Mouse (Mus musculus): ENCODE data around the gene Zfp385a. TPM values are rescaled to one million over a fixed set of nuclear protein-coding genes. Genes with fewer than 3 reads are reported as not detected.

Gene Zfp385a
- polyA plus RNA-seq, 1 experiment from 2014 or later = 22.9 TPM

DNA sequence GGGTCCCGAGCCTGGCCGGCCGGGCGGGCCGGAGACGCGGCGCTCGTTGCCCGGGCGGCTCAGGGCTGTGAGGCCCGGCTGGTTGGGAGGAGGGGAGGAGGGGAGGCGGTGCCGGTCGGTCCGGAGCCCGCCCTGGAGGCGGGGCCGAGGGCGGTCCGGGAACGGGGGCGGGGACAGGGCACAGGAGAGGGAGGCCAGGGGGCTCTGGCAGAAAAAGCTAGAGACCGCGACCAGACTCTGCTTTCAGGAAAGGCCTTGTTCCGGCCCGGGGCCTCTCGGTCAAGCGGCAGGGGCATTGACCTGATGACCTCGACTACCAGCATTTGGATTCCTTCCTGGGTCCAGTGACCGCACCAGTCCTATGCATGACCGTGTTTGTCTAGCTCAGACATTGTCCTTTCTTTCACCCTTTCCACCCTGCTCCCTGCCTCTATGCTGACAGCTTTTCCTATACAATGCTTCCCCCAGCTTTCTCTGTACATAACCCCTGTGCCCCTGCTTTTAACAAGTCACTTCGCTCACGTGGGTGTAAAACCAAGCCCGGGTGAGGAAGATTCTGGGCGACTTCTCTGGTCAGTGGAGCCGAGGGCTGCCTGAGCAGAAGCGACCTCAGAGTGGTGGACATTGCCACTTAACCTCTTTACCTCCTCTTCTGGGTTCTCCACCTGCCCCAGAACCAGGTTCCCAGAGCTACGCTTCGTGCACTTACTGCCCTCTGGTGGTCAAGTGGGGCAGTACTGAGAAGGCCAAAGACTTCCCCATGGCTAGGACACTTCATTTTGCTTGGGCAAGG is 16.2 kb downstream of the Zfp385a start:
- CTCF ChIA-PET = interaction anchor here (0.6 to 3.0 kb wide), 27 partner anchors 8 to 170 kb away, joined by 3 to 22 read pairs (median 4); partner anchors contain the start of genes Gpr84 and Zfp385a

GRCm38 (mm10) chr15:103323070-103323454 is 16.8 kb downstream of the Zfp385a start:
- no peaks in the 10 kb centered on the region for H3K27me3 ChIP-seq
- ChIA-PET CTCF (interaction anchor here (0.8 to 3.0 kb wide), 17 partner anchors 8 to 142 kb away, joined by 3 to 22 read pairs (median 5); partner anchors contain the start of genes Gpr84 and Zfp385a), POLR2A (interaction anchor here (0.7 kb wide), 1 partner anchor 83 kb away, joined by 3 read pairs; the partner anchor contains the start of genes Cbx5 and Hnrnpa1)
- in situ Hi-C loops (cut with MboI; ENCODE audit: low pct_unique_long_range_greater_than_20kb) = no loop called here
- ATAC-seq (peak; percentile 28), DNase-seq (ENCODE audit: low read depth, low spot score) (no peak)
- TF ChIP-seq CTCF (IDR thresholded peaks at IDR 0.05) = no peak

More for the DNA sequence above, 16.2 kb downstream of the Zfp385a start:
- no peaks in the 10 kb centered on the region for H3K27me3 ChIP-seq
- DNase-seq (ENCODE audit: low read depth, low spot score) (peak; percentile 13), ATAC-seq (peak; percentile 92)
- POLR2A ChIA-PET = interaction anchor here (0.7 kb wide), 1 partner anchor 84 kb away, joined by 3 read pairs; the partner anchor contains the start of genes Cbx5 and Hnrnpa1
- TF ChIP-seq CTCF (IDR thresholded peaks at IDR 0.05) = no peak
- in situ Hi-C loops (cut with MboI; ENCODE audit: low pct_unique_long_range_greater_than_20kb) = no loop called here

GRCm38 (mm10) chr15:103322396-103322795 is 17.5 kb downstream of the Zfp385a start:
- ATAC-seq (no peak), DNase-seq (ENCODE audit: low read depth, low spot score) (no peak)
- CTCF ChIA-PET = interaction anchor here (3.0 kb wide), 1 partner anchor 19 kb away, joined by 22 read pairs; the partner anchor contains the start of gene Zfp385a
- H3K27me3 ChIP-seq = no peaks in the 10 kb centered on the region
- TF ChIP-seq CTCF (IDR thresholded peaks at IDR 0.05) = no peak
- in situ Hi-C loops (cut with MboI; ENCODE audit: low pct_unique_long_range_greater_than_20kb) = no loop called here
- POLR2A ChIA-PET = no interaction called here

GRCm38 (mm10) chr15:103321076-103321475 is 18.8 kb downstream of the Zfp385a start:
- no peaks in the 10 kb centered on the region for H3K27me3 ChIP-seq
- in situ Hi-C loops (cut with MboI; ENCODE audit: low pct_unique_long_range_greater_than_20kb) = no loop called here
- TF ChIP-seq CTCF (IDR thresholded peaks at IDR 0.05) = no peak
- ChIA-PET CTCF (interaction anchor here (0.7 to 1.4 kb wide), 4 partner anchors 10 to 143 kb away, joined by 3 to 6 read pairs (median 4); partner anchors contain the start of gene Gpr84), POLR2A (no interaction called here)
- ATAC-seq (no peak), DNase-seq (ENCODE audit: low read depth, low spot score) (no peak)

- DNase-seq (ENCODE audit: low read depth, low spot score) (peak; percentile 9), ATAC-seq (no peak)
- ChIA-PET CTCF (interaction anchor here (0.6 to 1.2 kb wide), 3 partner anchors 10 to 34 kb away, joined by 3 to 6 read pairs (median 3); no protein-coding TSS in a partner anchor), POLR2A (interaction anchor here (1.1 kb wide), 1 partner anchor 135 kb away, joined by 3 read pairs; no protein-coding TSS in a partner anchor)
- no peaks in the 10 kb centered on the region for H3K27me3 ChIP-seq
- no peak for TF ChIP-seq CTCF (IDR thresholded peaks at IDR 0.05)
- in situ Hi-C loops (cut with MboI; ENCODE audit: low pct_unique_long_range_greater_than_20kb) = loop anchor here (10.0 kb wide), 1 partner anchor 334 kb away; no protein-coding TSS in a partner anchor
Measured at GRCm38 (mm10) chr15:103318201-103318816, 21.6 kb downstream of the Zfp385a start.

GRCm38 (mm10) chr15:103317731-103318130 is 22.2 kb downstream of the Zfp385a start:
- no peak for TF ChIP-seq CTCF (IDR thresholded peaks at IDR 0.05)
- DNase-seq (ENCODE audit: low read depth, low spot score) (no peak), ATAC-seq (no peak)
- ChIA-PET CTCF (interaction anchor here (0.6 to 1.2 kb wide), 3 partner anchors 9 to 33 kb away, joined by 3 to 6 read pairs (median 3); no protein-coding TSS in a partner anchor), POLR2A (interaction anchor here (1.1 kb wide), 1 partner anchor 135 kb away, joined by 3 read pairs; no protein-coding TSS in a partner anchor)
- no peaks in the 10 kb centered on the region for H3K27me3 ChIP-seq
- in situ Hi-C loops (cut with MboI; ENCODE audit: low pct_unique_long_range_greater_than_20kb) = loop anchor here (10.0 kb wide), 1 partner anchor 333 kb away; no protein-coding TSS in a partner anchor

- ChIA-PET CTCF (no interaction called here), POLR2A (no interaction called here)
- in situ Hi-C loops (cut with MboI; ENCODE audit: low pct_unique_long_range_greater_than_20kb) = loop anchor here (10.0 kb wide), 1 partner anchor 332 kb away; no protein-coding TSS in a partner anchor
- ATAC-seq = no peak
- DNase-seq (ENCODE audit: low read depth, low spot score) = no peak
- TF ChIP-seq CTCF (IDR thresholded peaks at IDR 0.05) = no peak
- no peaks in the 10 kb centered on the region for H3K27me3 ChIP-seq
Measured at GRCm38 (mm10) chr15:103317120-103317519, 22.8 kb downstream of the Zfp385a start.

- no peak for DNase-seq (ENCODE audit: low read depth, low spot score)
- CTCF ChIA-PET = interaction anchor here (1.0 to 1.9 kb wide), 6 partner anchors 9 to 143 kb away, joined by 3 to 14 read pairs (median 4); no protein-coding TSS in a partner anchor
- ATAC-seq = no peak
- POLR2A ChIA-PET = no interaction called here
- no peaks in the 10 kb centered on the region for H3K27me3 ChIP-seq
- in situ Hi-C loops (cut with MboI; ENCODE audit: low pct_unique_long_range_greater_than_20kb) = loop anchor here (10.0 kb wide), 1 partner anchor 331 kb away; no protein-coding TSS in a partner anchor
- no peak for TF ChIP-seq CTCF (IDR thresholded peaks at IDR 0.05)
Measured at GRCm38 (mm10) chr15:103315979-103316776, 23.7 kb downstream of the Zfp385a start.

- in situ Hi-C loops (cut with MboI; ENCODE audit: low pct_unique_long_range_greater_than_20kb) = loop anchor here (10.0 kb wide), 1 partner anchor 330 kb away; no protein-coding TSS in a partner anchor
- ChIA-PET POLR2A (no interaction called here), CTCF (interaction anchor here (0.8 to 1.9 kb wide), 9 partner anchors 8 to 142 kb away, joined by 3 to 14 read pairs (median 3); no protein-coding TSS in a partner anchor)
- no peak for DNase-seq (ENCODE audit: low read depth, low spot score)
- TF ChIP-seq CTCF (IDR thresholded peaks at IDR 0.05) = no peak
- peak; percentile 40 for ATAC-seq
- no peaks in the 10 kb centered on the region for H3K27me3 ChIP-seq
Measured at GRCm38 (mm10) chr15:103315011-103315502, 24.8 kb downstream of the Zfp385a start.
